Mouse (Mus musculus) liver, adult 2 months (tissue): Measurements from ENCODE around the gene Zfp213. TPM values are rescaled to one million over a fixed set of nuclear protein-coding genes. Genes with fewer than 3 reads are reported as not detected.

Experiments
- DNase-seq: peaks from one replicate; pipeline ENCODE4 v3.0.0-alpha.2; 2011; ENCODE audit warnings: low read depth, low spot score; ENCODE audit errors: extremely low read depth
- H3K27ac ChIP-seq: fragments of 200-500 bp; replicated peaks from 2 replicates; pipeline ENCODE4 v1.5.1; 2012; ENCODE audit warnings: low read depth, mild to moderate bottlenecking, control low read depth, inconsistent platforms, low read length; ENCODE audit not compliant: insufficient read depth
- H3K27me3 ChIP-seq: fragments of 200-500 bp; 2 replicates; pipeline ENCODE4 v1.6.1; 2012; ENCODE audit warnings: mild to moderate bottlenecking, moderate library complexity, low read length, inconsistent platforms; ENCODE audit not compliant: control insufficient read depth, insufficient read depth
- H3K36me3 ChIP-seq: fragments of 200-500 bp; 2 replicates; pipeline ENCODE4 v1.6.1; 2012; ENCODE audit warnings: low read length, inconsistent platforms; ENCODE audit not compliant: control insufficient read depth, insufficient read depth
- H3K4me1 ChIP-seq: fragments of 200-500 bp; 2 replicates; pipeline ENCODE4 v1.6.1; 2011; ENCODE audit warnings: low read length; ENCODE audit not compliant: control insufficient read depth, insufficient read depth
- H3K4me3 ChIP-seq: fragments of 200-500 bp; 2 replicates; pipeline ENCODE4 v1.5.1; 2011; ENCODE audit warnings: low read depth, mild to moderate bottlenecking, control low read depth, low read length, moderate library complexity; ENCODE audit not compliant: insufficient read depth
- H3K79me2 ChIP-seq: fragments of 200-500 bp; 2 replicates; pipeline ENCODE4 v1.6.1; 2012; ENCODE audit warnings: inconsistent platforms, mild to moderate bottlenecking, low read length, moderate library complexity; ENCODE audit not compliant: control insufficient read depth, insufficient read depth
- H3K9ac ChIP-seq: fragments of 200-500 bp; 2 replicates; pipeline ENCODE4 v1.6.1; 2012; ENCODE audit warnings: low read depth, mild to moderate bottlenecking, control low read depth, inconsistent platforms, low read length
- CTCF ChIP-seq: fragments of 200-500 bp; IDR thresholded peaks from 2 replicates; pipeline ENCODE4 v1.5.1; 2011; ENCODE audit warnings: low read depth, low read length, control low read depth
- POLR2A ChIP-seq: fragments of 200-500 bp; IDR thresholded peaks from 2 replicates; pipeline ENCODE4 v1.6.1; 2011; ENCODE audit warnings: low read length, control low read depth; ENCODE audit not compliant: insufficient read depth; ENCODE audit errors: extremely low read depth
- WGBS: fragments of 180-500 bp; shearing (Covaris S2); methylation state at CpG from one replicate; pipeline ENCODE4 v1.1.7; 2018; 5-methylcytosine and 5-hydroxymethylcytosine counted together
- polyA plus RNA-seq: library from polyadenylated mRNA; depleted of rRNA; stranded (reverse); fragments of >200 nt; gene quantifications from 2 replicates; pipeline ENCODE4 v1.2.3, GENCODE M21; 2012
- total RNA-seq: library from RNA; depleted of rRNA; stranded (reverse); fragments of >200 nt; gene quantifications from 2 replicates; pipeline ENCODE4 v1.2.3, GENCODE M21; 2014

Gene Zfp213
- total and polyA plus RNA-seq, 2 experiments: 4.8 to 10.7 TPM

DNA sequence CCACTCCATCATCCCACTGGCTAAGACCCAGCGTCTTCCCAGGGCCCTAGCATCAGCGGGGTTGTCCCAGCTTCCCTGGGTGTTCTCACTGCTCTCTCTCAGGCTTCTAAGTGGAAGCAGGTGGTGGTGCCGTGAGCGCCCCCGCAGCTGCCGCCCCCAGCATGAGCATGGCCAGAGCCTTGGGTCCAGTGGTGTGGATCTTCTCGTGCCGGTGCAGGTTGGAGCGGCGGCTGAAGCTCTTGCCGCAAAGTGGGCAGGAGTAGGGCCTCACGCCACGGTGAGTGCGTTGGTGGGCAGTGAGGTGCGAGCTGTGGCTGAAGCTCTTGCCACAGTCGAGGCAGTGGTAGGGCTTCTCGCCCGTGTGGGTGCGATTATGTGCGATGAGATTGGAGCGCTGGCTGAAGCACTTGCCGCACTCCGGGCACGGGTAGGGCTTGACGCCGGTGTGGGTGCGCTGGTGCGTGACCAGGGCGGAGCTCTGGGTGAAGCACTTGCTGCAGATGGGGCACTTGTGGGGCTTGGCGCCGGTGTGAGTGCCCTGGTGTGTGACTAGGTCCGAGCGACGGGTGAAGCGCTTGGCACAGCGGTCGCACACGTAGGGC is 12.0 kb upstream of the Zfp213 start:
- Histone ChIP-seq H3K27ac (no peak overlapping the region), H3K79me2 (no peaks in the 10 kb centered on the region), H3K9ac (no peak overlapping the region), H3K36me3 (no peaks in the 10 kb centered on the region), H3K4me1 (no peaks in the 10 kb centered on the region), H3K4me3 (no peak overlapping the region), H3K27me3 (no peaks in the 10 kb centered on the region)
- DNase-seq: no peak
- WGBS: 98% methylated on average over 38 of the region's 38 CpGs
- TF ChIP-seq CTCF (no peak), POLR2A (no peak)

DNA sequence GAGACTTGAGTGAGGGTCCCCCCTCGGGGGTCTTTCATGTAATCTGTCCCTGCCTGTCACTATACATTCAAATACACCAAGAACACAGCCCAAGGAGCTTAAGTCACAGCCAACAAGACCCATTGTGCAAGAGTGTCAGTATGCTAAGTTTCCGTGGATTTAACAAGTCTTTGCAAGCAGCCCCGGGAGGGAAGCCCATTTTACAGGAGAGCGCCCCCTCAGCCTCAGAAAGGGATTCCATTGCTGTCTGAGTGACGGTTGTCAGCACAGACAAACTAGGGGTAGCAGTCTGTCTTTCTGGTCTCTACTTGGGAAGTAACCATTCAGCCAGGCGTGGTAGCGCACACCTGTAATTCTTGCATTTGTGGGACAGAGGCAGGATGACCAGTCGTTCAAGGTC is 10.1 kb upstream of the Zfp213 start:
- no peak for DNase-seq
- H3K36me3 ChIP-seq: no peaks in the 10 kb centered on the region

DNA sequence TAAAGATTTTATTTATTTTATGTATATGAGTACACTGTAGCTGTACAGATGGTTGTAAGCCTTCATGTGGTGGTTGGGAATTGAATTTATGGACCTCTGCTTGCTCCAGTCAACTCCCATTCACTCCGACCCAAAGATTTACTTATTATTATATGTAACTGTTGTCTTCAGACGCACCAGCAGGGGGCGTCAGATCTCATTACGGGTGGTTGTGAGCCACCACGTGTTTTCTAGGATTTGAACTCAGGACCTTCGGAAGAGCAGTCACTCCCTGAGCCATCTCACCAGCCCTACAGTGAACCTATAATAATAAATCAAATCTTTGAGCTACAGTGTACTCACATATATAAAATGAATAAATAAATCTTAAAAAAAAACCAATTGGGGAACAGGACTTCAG is 8.0 kb upstream of the Zfp213 start:
- TF ChIP-seq POLR2A (no peak), CTCF (peak; percentile 17; the same call in 1 of the 2 replicates)
- no peak for DNase-seq
- WGBS: 78% methylated on average over 6 of the region's 6 CpGs
- H3K36me3 ChIP-seq: no peaks in the 10 kb centered on the region
- H3K79me2 ChIP-seq: no peaks in the 10 kb centered on the region
- no peak overlapping the region for H3K27ac ChIP-seq
- no peak overlapping the region for H3K9ac ChIP-seq
- H3K4me3 ChIP-seq: no peak overlapping the region
- no peaks in the 10 kb centered on the region for H3K4me1 ChIP-seq
- H3K27me3 ChIP-seq: no peaks in the 10 kb centered on the region

More for the DNA sequence above, 10.1 kb upstream of the Zfp213 start:
- no peak overlapping the region for H3K27ac ChIP-seq
- WGBS: 92% methylated on average over 8 of the region's 8 CpGs
- H3K4me1 ChIP-seq: no peaks in the 10 kb centered on the region
- TF ChIP-seq CTCF (no peak), POLR2A (no peak)
- no peaks in the 10 kb centered on the region for H3K27me3 ChIP-seq
- no peak overlapping the region for H3K9ac ChIP-seq
- no peak overlapping the region for H3K4me3 ChIP-seq
- H3K79me2 ChIP-seq: no peaks in the 10 kb centered on the region

DNA sequence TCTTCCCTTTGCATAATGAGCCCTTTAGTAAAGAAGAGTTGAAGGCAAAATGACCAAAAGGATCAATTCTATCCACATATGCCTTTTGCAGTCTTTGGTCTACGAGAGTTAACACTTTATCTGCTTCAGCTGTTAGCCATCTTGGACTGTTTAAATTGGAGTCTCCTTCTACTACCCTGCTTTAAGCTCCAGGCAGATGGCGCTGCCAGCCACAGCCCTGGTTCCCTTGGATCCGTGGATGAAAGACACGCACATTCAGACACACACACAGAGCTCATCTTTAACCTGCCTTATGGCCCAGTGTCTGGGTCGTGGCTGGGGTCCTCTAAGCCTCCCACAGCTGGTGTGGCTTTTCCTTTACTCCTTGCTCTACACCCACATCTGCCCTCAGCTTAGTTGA is 7.0 kb upstream of the Zfp213 start:
- no peaks in the 10 kb centered on the region for H3K79me2 ChIP-seq
- H3K36me3 ChIP-seq: no peaks in the 10 kb centered on the region
- no peak for DNase-seq
- H3K27me3 ChIP-seq: no peaks in the 10 kb centered on the region
- no peak overlapping the region for H3K27ac ChIP-seq
- H3K4me1 ChIP-seq: no peaks in the 10 kb centered on the region
- 31% methylated on average over 5 of the region's 5 CpGs for WGBS
- H3K4me3 ChIP-seq: no peak overlapping the region
- no peak overlapping the region for H3K9ac ChIP-seq
- TF ChIP-seq POLR2A: no peak
- TF ChIP-seq CTCF: peak; percentile 27; the same call in 1 of the 2 replicates

DNA sequence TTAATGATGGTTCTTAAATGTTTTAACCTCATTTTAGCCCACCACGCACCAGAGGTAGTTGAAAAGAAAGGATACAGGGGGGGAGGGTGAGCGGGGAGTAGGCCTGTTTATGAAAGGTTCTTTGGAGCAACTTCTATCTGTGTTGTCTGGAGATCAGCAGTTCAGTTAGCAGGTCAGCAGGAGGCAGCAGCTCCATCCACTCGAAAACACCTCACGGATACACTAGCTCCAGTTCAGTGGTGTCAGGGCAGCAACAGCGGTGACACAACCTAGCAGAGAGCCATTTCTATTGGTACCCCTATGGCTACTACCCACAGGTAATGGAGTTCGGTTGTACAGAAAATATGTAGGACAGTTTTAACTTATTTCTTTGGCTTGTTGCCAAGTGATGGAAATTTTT is 6.0 kb upstream of the Zfp213 start:
- DNase-seq: no peak
- H3K9ac ChIP-seq: no peak overlapping the region
- H3K4me1 ChIP-seq: peaks cover under 1% of the 10 kb centered on the region; the same call in 1 of the 2 replicates
- no peaks in the 10 kb centered on the region for H3K27me3 ChIP-seq
- TF ChIP-seq CTCF (peak; percentile 86), POLR2A (no peak)
- no peaks in the 10 kb centered on the region for H3K79me2 ChIP-seq
- H3K36me3 ChIP-seq: no peaks in the 10 kb centered on the region
- H3K27ac ChIP-seq: no peak overlapping the region
- 31% methylated on average over 6 of the region's 6 CpGs for WGBS
- no peak overlapping the region for H3K4me3 ChIP-seq

DNA sequence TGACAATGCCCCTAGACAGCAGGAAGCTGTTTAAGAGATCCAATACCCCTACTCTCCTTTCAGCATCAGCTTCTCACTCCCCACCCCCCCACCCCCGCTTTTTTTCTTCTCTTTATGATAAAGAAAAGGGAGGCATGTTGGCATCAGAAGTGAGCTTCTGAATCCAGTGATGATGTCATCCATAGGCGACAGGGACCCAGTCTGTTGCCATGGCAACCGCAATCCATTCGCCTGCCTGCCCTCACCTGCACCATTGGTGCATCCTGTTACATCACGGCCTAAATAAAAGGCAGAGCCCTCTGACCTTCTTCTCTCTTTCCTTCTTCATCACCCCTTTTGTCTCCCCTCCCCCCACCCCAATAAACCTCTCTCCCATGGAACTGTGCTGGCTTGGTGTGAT is 4.3 kb upstream of the Zfp213 start:
- Histone ChIP-seq H3K36me3 (no peaks in the 10 kb centered on the region), H3K27me3 (no peaks in the 10 kb centered on the region), H3K79me2 (no peaks in the 10 kb centered on the region), H3K4me1 (peaks cover 5% of the 10 kb centered on the region), H3K27ac (no peak overlapping the region), H3K9ac (no peak overlapping the region), H3K4me3 (no peak overlapping the region)
- 59% methylated on average over 5 of the region's 5 CpGs for WGBS
- DNase-seq: no peak
- TF ChIP-seq CTCF: no peak
- TF ChIP-seq POLR2A: no peak
